Mouse (Mus musculus) right cerebral cortex, postnatal 14 days (tissue): ENCODE measurements around the gene Tbcc.
"Not testable (repeated sequence)": the region's sequence is repeated elsewhere in the genome, so short reads cannot be mapped to it uniquely, and the experiment has no call there.

Source experiments
- DNase-seq: peaks from one replicate; pipeline ENCODE4 v3.0.0; 2022

The Tbcc gene

GRCm38 (mm10) chr17:46890116-46890815, at the start of gene Tbcc:
Tbcc (plus strand) TSS chr17:46890684.
- DNase-seq: peak; percentile 98

- DNase-seq: no peak
Measured at GRCm38 (mm10) chr17:46843022-46843421, 47.5 kb upstream of the Tbcc start.

- DNase-seq: no peak
Measured at GRCm38 (mm10) chr17:46843716-46844115, 46.8 kb upstream of the Tbcc start.

GRCm38 (mm10) chr17:46844811-46845210, 45.7 kb upstream of the Tbcc start:
- no peak for DNase-seq

- DNase-seq: no peak
Measured at GRCm38 (mm10) chr17:46845262-46845661, 45.2 kb upstream of the Tbcc start.

- not testable (repeated sequence) for DNase-seq
Measured at GRCm38 (mm10) chr17:46846573-46846972, 43.9 kb upstream of the Tbcc start.

GRCm38 (mm10) chr17:46847206-46847605, 43.3 kb upstream of the Tbcc start:
- DNase-seq: no peak

GRCm38 (mm10) chr17:46852725-46853124, 37.8 kb upstream of the Tbcc start:
- DNase-seq: no peak

GRCm38 (mm10) chr17:46853281-46853680, 37.2 kb upstream of the Tbcc start:
- DNase-seq: peak; percentile 57

GRCm38 (mm10) chr17:46854096-46854495, 36.4 kb upstream of the Tbcc start:
- DNase-seq: no peak

- no peak for DNase-seq
Measured at GRCm38 (mm10) chr17:46854640-46855110, 35.8 kb upstream of the Tbcc start.

GRCm38 (mm10) chr17:46855328-46856106, 35.0 kb upstream of the Tbcc start:
- DNase-seq: no peak

GRCm38 (mm10) chr17:46856107-46856388, 34.4 kb upstream of the Tbcc start:
- DNase-seq: no peak

- DNase-seq: peak; percentile 88
Measured at GRCm38 (mm10) chr17:46856471-46857360, 33.8 kb upstream of the Tbcc start.

- DNase-seq: peak; percentile 83
Measured at GRCm38 (mm10) chr17:46857361-46857902, 33.1 kb upstream of the Tbcc start.

GRCm38 (mm10) chr17:46857903-46858748, 32.4 kb upstream of the Tbcc start, which contains the start of gene Bicral:
Bicral (minus strand) TSS chr17:46858482.
- DNase-seq: peak; percentile 63

- DNase-seq: no peak
Measured at GRCm38 (mm10) chr17:46858749-46859444, 31.6 kb upstream of the Tbcc start.

- no peak for DNase-seq
Measured at GRCm38 (mm10) chr17:46860120-46860519, 30.4 kb upstream of the Tbcc start.

GRCm38 (mm10) chr17:46864566-46865195, 25.8 kb upstream of the Tbcc start:
- no peak for DNase-seq

GRCm38 (mm10) chr17:46866836-46867235, 23.6 kb upstream of the Tbcc start:
- no peak for DNase-seq
